Mouse (Mus musculus): ENCODE data around the gene Fermt2.
A peak's percentile ranks its signal among the peaks of the same experiment; 100 is the strongest.

The Fermt2 gene

DNA sequence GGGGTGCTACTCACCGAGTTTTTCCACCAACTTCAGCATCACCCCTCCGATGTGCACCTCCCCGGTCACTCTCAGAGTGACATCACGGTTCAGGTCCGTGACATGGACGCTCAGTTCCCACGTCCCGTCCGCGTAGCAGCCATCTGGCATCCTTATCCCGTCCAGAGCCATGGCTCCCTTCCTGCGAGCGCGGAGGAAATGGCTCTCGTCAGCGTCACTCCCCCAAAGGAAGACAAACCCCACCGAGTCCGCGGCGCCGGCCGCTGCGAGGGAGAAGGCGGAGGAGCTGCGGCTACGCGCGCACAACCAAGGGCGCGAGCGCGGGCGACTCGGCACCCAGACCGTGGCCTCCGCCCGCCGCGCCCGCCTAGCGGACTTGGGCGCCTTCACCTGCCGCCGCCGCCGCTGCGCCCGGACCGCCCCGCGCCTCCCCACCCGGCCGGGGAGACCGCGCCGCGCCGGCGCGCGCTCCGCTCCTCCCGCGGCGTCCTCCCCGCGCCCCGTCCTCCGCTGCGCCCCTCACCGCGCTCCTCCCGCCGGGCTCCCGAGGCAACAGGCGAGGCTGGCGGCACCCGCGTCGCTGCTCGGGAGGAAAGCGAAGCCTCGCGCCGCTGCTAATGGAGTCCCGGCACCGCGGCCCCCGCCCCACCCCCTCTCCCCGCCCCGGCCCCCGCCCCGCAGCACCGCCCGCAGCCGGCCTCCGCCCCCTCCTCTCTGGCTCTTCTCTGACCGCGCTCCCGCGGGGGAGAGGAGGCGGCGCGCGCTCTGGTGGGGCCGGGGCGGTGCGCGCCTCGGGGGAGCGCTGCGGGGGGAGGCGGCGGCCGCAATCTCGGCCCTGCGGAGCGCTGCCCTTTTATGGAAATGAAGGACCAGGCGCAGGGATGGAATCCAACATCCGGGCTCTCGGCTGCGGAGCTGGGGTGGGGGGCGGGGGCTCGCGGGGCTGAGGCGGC, at the start of gene Fermt2:
Gene Fermt2 (minus strand): TSS at position 708 of the 953 bp plus-strand sequence.
- peak; percentile 62 for DNase-seq (ENCODE audit: low spot score)

GRCm38 (mm10) chr14:45566066-45566937, 36.4 kb upstream of the Fermt2 start:
- DNase-seq (ENCODE audit: low spot score) = no peak

- DNase-seq (ENCODE audit: low spot score) = no peak
Observed at GRCm38 (mm10) chr14:45565216-45566065, 35.5 kb upstream of the Fermt2 start.

GRCm38 (mm10) chr14:45563577-45563976, 33.7 kb upstream of the Fermt2 start:
- no peak for DNase-seq (ENCODE audit: low spot score)

GRCm38 (mm10) chr14:45561681-45562080, 31.8 kb upstream of the Fermt2 start:
- peak; percentile 77 for DNase-seq (ENCODE audit: low spot score)

DNA sequence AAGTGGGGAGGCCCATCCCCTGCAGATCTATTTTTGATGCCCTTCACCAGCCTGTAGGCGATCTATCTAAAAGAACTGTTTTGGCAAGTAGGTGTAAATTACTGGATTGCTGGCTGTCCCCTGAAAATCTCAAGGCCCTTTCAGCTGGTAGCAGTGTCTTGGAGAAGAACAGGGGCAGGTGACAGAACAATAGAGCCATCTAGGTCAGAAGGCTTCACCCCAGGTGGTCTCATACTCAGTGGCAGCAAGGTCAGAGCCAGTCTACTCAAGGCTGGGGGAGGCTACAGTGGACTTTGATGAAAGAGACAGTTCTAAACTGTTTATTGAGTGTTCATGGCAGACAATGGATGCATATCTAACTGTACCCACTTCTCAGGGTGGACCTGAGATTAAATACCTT, 29.1 kb upstream of the Fermt2 start:
- no peak for DNase-seq (ENCODE audit: low spot score)

GRCm38 (mm10) chr14:45554336-45554735, 24.4 kb upstream of the Fermt2 start:
- no peak for DNase-seq (ENCODE audit: low spot score)

- DNase-seq (ENCODE audit: low spot score) = no peak
Observed at GRCm38 (mm10) chr14:45553854-45554253, 23.9 kb upstream of the Fermt2 start.

DNA sequence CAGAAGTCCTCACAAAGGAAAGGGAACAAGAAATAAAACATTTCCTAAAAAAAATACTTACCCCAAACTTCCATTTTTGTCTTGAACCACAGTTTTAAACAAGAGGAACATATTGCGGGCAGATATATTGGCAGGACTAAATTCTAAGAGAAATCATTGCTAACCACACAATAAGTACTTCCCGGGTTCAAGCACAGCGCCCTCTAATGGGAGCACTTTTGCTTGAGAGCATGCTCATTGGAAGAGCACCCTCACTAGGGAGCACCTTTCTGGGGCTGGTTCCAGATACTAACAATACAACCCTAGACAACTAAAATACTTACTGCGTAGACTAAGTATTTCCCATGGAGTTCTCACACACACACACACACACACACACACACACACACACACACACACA, 22.5 kb upstream of the Fermt2 start:
- DNase-seq (ENCODE audit: low spot score) = no peak

DNA sequence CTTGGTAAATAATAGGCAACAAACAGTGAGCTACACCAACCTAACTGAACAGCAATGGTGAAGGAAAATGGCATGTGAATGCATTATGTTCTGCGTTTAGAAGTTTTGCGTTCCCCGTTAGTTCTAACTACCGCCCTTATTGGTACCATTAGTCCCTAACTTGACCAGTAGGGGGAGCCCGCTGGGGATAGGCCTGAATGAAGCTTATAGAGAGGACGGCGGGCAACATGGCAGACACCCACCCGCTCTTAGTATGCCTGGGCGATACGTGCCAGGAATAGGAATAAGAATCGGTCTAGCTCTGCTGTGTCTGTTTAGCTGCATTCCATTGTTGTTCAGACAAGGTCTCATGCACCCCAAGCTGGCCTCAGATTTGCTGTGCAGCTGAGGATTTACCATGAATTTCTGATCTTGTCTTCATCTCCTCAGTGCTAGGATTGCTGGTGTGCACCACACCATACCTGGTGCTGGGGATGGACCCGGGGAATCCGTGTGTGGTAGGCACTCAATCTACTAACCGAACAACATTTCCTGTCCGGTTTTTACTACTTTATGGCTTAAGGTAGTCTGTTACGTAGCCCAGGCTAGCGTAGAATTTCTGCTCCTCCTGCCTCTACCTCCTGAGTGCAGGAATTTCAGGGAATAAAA, 21.3 kb upstream of the Fermt2 start:
- DNase-seq (ENCODE audit: low spot score) = no peak

DNA sequence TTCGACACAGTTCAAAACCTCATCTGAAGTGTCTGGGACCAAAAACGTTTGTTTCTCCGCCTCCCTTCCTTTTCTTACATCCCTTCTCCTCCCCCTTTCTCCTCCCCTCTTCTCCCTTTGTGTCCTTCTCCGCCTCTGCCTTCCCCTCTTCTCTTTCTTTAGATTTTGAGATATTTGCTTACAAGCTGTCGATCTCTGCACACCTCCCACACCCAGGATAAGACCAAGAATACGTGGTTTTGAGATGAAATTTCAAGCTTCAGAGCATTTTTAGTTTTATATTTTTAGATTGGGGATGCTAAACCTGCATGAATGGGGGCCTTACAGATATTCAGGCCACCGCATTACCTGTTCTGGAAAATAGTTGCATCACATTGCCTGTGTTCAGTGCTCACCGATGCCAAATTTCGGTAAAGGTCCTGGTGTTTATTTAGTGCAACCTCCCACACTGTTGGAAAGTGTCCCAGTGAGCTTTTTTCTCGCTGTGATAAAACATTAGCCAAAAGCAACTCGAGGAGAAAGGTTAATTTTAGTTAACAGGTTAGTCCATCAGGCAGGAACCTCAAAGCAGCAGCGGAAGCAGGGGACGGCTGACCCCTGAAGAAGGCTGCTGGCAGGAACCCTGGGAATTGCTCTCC, 20.2 kb upstream of the Fermt2 start:
- DNase-seq (ENCODE audit: low spot score) = no peak

GRCm38 (mm10) chr14:45548118-45548517, 18.2 kb upstream of the Fermt2 start:
- DNase-seq (ENCODE audit: low spot score) = no peak

DNA sequence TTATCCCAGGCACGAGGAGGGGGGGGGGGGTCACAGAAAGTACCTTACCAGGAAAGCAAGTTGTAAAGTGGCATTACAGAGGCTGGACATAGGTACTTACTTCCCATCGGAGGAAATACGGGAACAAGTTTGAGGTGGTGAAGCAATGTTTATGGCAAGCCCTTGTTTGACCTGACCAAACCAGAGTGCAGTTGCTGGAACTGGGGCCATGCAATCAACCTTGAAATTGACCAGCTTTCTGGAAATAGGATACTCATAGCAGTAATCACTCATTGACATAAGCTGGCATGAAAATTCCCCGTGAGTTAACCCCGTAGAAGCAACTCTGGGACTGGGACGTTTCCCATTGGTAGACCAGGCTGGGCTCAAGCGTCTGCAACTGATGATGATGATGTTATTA, 15.0 kb upstream of the Fermt2 start:
- DNase-seq (ENCODE audit: low spot score) = no peak

GRCm38 (mm10) chr14:45544026-45544425, 14.1 kb upstream of the Fermt2 start:
- no peak for DNase-seq (ENCODE audit: low spot score)

DNA sequence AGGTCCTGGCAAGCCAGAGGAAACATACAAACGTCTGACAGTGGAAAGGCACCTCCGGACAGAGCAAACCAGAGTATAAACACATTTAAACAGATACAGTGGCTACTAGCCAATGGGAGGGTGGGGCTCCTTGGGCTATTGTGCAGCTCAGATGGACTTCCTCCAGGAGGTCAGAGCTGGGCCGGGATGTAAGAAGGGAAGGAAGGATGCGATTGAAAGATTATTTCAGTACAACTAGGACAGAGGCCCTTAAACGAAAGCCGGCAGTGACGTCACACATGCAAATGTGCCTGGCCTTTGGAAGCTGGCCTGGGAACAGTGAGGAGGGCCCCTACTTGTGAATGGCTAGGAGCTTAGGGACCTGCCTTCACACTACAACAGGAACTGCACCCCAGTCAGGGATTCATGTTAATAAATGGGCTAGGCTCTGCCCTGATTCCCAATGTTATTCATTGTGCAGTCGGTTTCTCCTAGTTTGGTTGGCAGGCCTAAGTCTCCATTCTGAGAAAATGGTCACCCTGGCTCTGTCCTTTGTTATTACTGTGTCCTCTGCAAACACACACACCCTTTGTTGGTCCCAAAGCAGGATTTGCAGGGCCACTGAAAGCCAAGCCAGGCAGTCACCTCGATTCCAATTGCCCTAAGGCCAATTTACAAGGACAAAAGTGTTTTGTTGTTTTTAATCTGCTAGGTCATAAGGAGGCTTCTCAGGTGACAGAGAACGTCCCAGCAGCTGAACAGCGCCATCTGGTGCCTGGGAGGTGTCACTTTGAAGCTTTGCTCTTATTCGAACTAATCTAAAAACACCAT, 9.9 kb upstream of the Fermt2 start:
- DNase-seq (ENCODE audit: low spot score) = no peak

- no peak for DNase-seq (ENCODE audit: low spot score)
Observed at GRCm38 (mm10) chr14:45530364-45531345, 737 bp upstream of the Fermt2 start.

- DNase-seq (ENCODE audit: low spot score) = no peak
Observed at GRCm38 (mm10) chr14:45528861-45529260, 1.1 kb downstream of the Fermt2 start.

GRCm38 (mm10) chr14:45515771-45516170, 14.1 kb downstream of the Fermt2 start:
- DNase-seq (ENCODE audit: low spot score) = no peak

GRCm38 (mm10) chr14:45510787-45511186, 19.1 kb downstream of the Fermt2 start:
- no peak for DNase-seq (ENCODE audit: low spot score)
